Mouse (Mus musculus): ENCODE results near the gene Oxtr. TPM values are rescaled to one million over a fixed set of nuclear protein-coding genes. Genes with fewer than 3 reads are reported as not detected.

The Oxtr gene
- polyA plus RNA-seq, 1 experiment from 2014 or later = 0.47 TPM

- Histone ChIP-seq H3K27me3 (ENCODE audit: control insufficient read depth, insufficient read depth, low read length) (peaks cover 64% of the 10 kb centered on the region), H3K9ac (ENCODE audit: low read length) (no peak overlapping the region), H3K36me3 (ENCODE audit: control insufficient read depth, insufficient read depth, low read length) (no peaks in the 10 kb centered on the region), H3K4me2 (ENCODE audit: low read length) (peak overlapping the region; percentile 81), H3K4me1 (ENCODE audit: control insufficient read depth in 2 of 2, insufficient read depth in 2 of 2, low read length in 2 of 2) (peaks cover 5 to 19% of the 10 kb centered on the region in 2 experiments; a peak in 3 of 4 replicates), H3K4me3 (ENCODE audit: control insufficient read depth in 1 of 2, insufficient read depth in 1 of 2, low read depth in 1 of 2, low read length in 2 of 2) (peak overlapping the region; percentile 17 to 39), H3K27ac (replicated peaks in 1 of 2; ENCODE audit: control insufficient read depth in 1 of 2, insufficient read depth in 1 of 2, low read depth in 2 of 2, low read length in 2 of 2) (no peak overlapping the region), H3K9me3 (ENCODE audit: control insufficient read depth, low read length) (no peaks in the 10 kb centered on the region)
- ATAC-seq (ENCODE audit: insufficient number of reproducible peaks, insufficient read depth, low FRiP score, low read depth) = no peak
- 34% methylated on average over 24 of the region's 24 CpGs for WGBS
These were observed 942 bp downstream of the Oxtr start for GRCm38 (mm10) chr6:112488821-112489180.

DNA sequence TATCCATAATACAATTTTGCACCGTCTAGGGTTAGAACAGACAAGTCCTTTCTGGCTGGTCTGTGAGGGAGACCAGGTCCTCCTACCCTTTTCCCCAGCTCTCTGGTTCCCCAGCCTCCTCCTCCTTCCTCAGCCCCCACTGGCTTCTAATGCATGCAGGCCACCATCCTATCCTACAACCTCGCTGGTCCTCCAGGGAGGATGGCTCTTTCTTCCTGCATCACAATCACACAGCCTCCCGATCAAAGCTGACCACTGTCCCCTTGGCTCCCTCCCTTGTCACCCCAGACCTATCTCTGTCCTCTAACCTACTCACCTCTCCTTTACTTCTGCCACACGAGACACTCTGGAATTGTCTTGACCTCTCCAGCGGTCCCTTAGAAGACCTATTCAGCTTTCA is 1.8 kb downstream of the Oxtr start:
- H3K4me3 ChIP-seq (ENCODE audit: control insufficient read depth in 1 of 2, insufficient read depth in 1 of 2, low read depth in 1 of 2, low read length in 2 of 2) = no peak overlapping the region
- no peak overlapping the region for H3K27ac ChIP-seq (replicated peaks in 1 of 2; ENCODE audit: control insufficient read depth in 1 of 2, insufficient read depth in 1 of 2, low read depth in 2 of 2, low read length in 2 of 2)
- no peaks in the 10 kb centered on the region for H3K9me3 ChIP-seq (ENCODE audit: control insufficient read depth, low read length)
- H3K27me3 ChIP-seq (ENCODE audit: control insufficient read depth, insufficient read depth, low read length) = peaks cover 70% of the 10 kb centered on the region
- H3K4me2 ChIP-seq (ENCODE audit: low read length) = no peak overlapping the region
- ATAC-seq (ENCODE audit: insufficient number of reproducible peaks, insufficient read depth, low FRiP score, low read depth) = no peak
- no peak overlapping the region for H3K9ac ChIP-seq (ENCODE audit: low read length)
- peaks cover 5 to 19% of the 10 kb centered on the region in 2 experiments; a peak in 3 of 4 replicates for H3K4me1 ChIP-seq (ENCODE audit: control insufficient read depth in 2 of 2, insufficient read depth in 2 of 2, low read length in 2 of 2)
- no peaks in the 10 kb centered on the region for H3K36me3 ChIP-seq (ENCODE audit: control insufficient read depth, insufficient read depth, low read length)
- 87% methylated on average over 5 of the region's 5 CpGs for WGBS

DNA sequence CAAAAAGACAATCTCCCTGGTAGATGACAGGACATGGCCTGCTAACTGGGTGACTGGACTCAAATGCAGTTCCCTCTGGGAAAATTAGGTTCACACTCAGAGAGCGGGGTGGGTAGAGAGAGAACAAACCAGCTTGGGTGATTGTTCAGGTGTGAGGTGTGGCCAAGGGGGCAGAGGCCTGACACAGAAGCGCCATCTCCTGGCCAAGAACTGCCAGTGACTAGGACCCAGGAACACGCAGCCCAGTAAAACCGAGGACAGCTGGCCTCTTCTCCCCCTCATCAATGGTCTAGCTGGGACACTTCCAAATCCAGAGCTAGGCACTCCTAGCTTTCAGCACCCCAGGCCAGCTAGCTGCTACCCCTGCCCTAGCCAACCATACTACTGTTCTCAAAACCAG is 5.4 kb downstream of the Oxtr start:
- Histone ChIP-seq H3K4me2 (ENCODE audit: low read length) (no peak overlapping the region), H3K9ac (ENCODE audit: low read length) (no peak overlapping the region), H3K36me3 (ENCODE audit: control insufficient read depth, insufficient read depth, low read length) (no peaks in the 10 kb centered on the region), H3K4me3 (ENCODE audit: control insufficient read depth in 1 of 2, insufficient read depth in 1 of 2, low read depth in 1 of 2, low read length in 2 of 2) (no peak overlapping the region), H3K27ac (replicated peaks in 1 of 2; ENCODE audit: control insufficient read depth in 1 of 2, insufficient read depth in 1 of 2, low read depth in 2 of 2, low read length in 2 of 2) (no peak overlapping the region), H3K9me3 (ENCODE audit: control insufficient read depth, low read length) (no peaks in the 10 kb centered on the region), H3K27me3 (ENCODE audit: control insufficient read depth, insufficient read depth, low read length) (peaks cover 44% of the 10 kb centered on the region), H3K4me1 (ENCODE audit: control insufficient read depth in 2 of 2, insufficient read depth in 2 of 2, low read length in 2 of 2) (peaks cover 3 to 5% of the 10 kb centered on the region in 2 experiments)
- ATAC-seq (ENCODE audit: insufficient number of reproducible peaks, insufficient read depth, low FRiP score, low read depth) = no peak
- 7% methylated on average over 4 of the region's 4 CpGs for WGBS

- H3K4me3 ChIP-seq (ENCODE audit: control insufficient read depth in 1 of 2, insufficient read depth in 1 of 2, low read depth in 1 of 2, low read length in 2 of 2) = no peak overlapping the region
- ATAC-seq (ENCODE audit: insufficient number of reproducible peaks, insufficient read depth, low FRiP score, low read depth) = no peak; the same call in 1 of the 2 replicates
- 41% methylated on average over 13 of the region's 13 CpGs for WGBS
- H3K4me1 ChIP-seq (ENCODE audit: control insufficient read depth in 2 of 2, insufficient read depth in 2 of 2, low read length in 2 of 2) = no peaks in the 10 kb centered on the region; a peak in 1 of 4 replicates
- H3K27me3 ChIP-seq (ENCODE audit: control insufficient read depth, insufficient read depth, low read length) = 0 out of 2 replicates have a peak, but pooled peaks cover 6% of the 10 kb centered on the region
- H3K9me3 ChIP-seq (ENCODE audit: control insufficient read depth, low read length) = no peaks in the 10 kb centered on the region
- peaks cover 9% of the 10 kb centered on the region; the same call in 1 of the 2 replicates for H3K36me3 ChIP-seq (ENCODE audit: control insufficient read depth, insufficient read depth, low read length)
- H3K27ac ChIP-seq (replicated peaks in 1 of 2; ENCODE audit: control insufficient read depth in 1 of 2, insufficient read depth in 1 of 2, low read depth in 2 of 2, low read length in 2 of 2) = no peak overlapping the region
- no peak overlapping the region for H3K9ac ChIP-seq (ENCODE audit: low read length)
- H3K4me2 ChIP-seq (ENCODE audit: low read length) = no peak overlapping the region
These were observed 9.9 kb downstream of the Oxtr start for GRCm38 (mm10) chr6:112479861-112480260.

- Histone ChIP-seq H3K27ac (replicated peaks in 1 of 2; ENCODE audit: control insufficient read depth in 1 of 2, insufficient read depth in 1 of 2, low read depth in 2 of 2, low read length in 2 of 2) (no peak overlapping the region), H3K36me3 (ENCODE audit: control insufficient read depth, insufficient read depth, low read length) (peaks cover 32% of the 10 kb centered on the region), H3K4me1 (ENCODE audit: control insufficient read depth in 2 of 2, insufficient read depth in 2 of 2, low read length in 2 of 2) (no peaks in the 10 kb centered on the region), H3K4me2 (ENCODE audit: low read length) (no peak overlapping the region), H3K4me3 (ENCODE audit: control insufficient read depth in 1 of 2, insufficient read depth in 1 of 2, low read depth in 1 of 2, low read length in 2 of 2) (no peak overlapping the region), H3K9me3 (ENCODE audit: control insufficient read depth, low read length) (no peaks in the 10 kb centered on the region), H3K27me3 (ENCODE audit: control insufficient read depth, insufficient read depth, low read length) (no peaks in the 10 kb centered on the region), H3K9ac (ENCODE audit: low read length) (no peak overlapping the region)
- ATAC-seq (ENCODE audit: insufficient number of reproducible peaks, insufficient read depth, low FRiP score, low read depth) = no peak
- 75% methylated on average over 4 of the region's 4 CpGs for WGBS
These were observed 18.1 kb downstream of the Oxtr start for GRCm38 (mm10) chr6:112471644-112472043.

GRCm38 (mm10) chr6:112466001-112466400 is 23.7 kb downstream of the Oxtr start:
- H3K4me1 ChIP-seq (ENCODE audit: control insufficient read depth in 2 of 2, insufficient read depth in 2 of 2, low read length in 2 of 2) = peaks cover 21 to 39% of the 10 kb centered on the region in 2 experiments
- no peak overlapping the region for H3K4me2 ChIP-seq (ENCODE audit: low read length)
- no peak for ATAC-seq (ENCODE audit: insufficient number of reproducible peaks, insufficient read depth, low FRiP score, low read depth)
- H3K27me3 ChIP-seq (ENCODE audit: control insufficient read depth, insufficient read depth, low read length) = no peaks in the 10 kb centered on the region
- H3K36me3 ChIP-seq (ENCODE audit: control insufficient read depth, insufficient read depth, low read length) = peaks cover 24% of the 10 kb centered on the region
- no peak overlapping the region for H3K4me3 ChIP-seq (ENCODE audit: control insufficient read depth in 1 of 2, insufficient read depth in 1 of 2, low read depth in 1 of 2, low read length in 2 of 2)
- no peak overlapping the region for H3K9ac ChIP-seq (ENCODE audit: low read length)
- no peaks in the 10 kb centered on the region for H3K9me3 ChIP-seq (ENCODE audit: control insufficient read depth, low read length)
- H3K27ac ChIP-seq (replicated peaks in 1 of 2; ENCODE audit: control insufficient read depth in 1 of 2, insufficient read depth in 1 of 2, low read depth in 2 of 2, low read length in 2 of 2) = no peak overlapping the region

- peaks cover 24% of the 10 kb centered on the region for H3K36me3 ChIP-seq (ENCODE audit: control insufficient read depth, insufficient read depth, low read length)
- H3K9ac ChIP-seq (ENCODE audit: low read length) = no peak overlapping the region
- H3K4me2 ChIP-seq (ENCODE audit: low read length) = no peak overlapping the region
- H3K27ac ChIP-seq (replicated peaks in 1 of 2; ENCODE audit: control insufficient read depth in 1 of 2, insufficient read depth in 1 of 2, low read depth in 2 of 2, low read length in 2 of 2) = no peak overlapping the region
- 55% methylated on average over 3 of the region's 3 CpGs for WGBS
- peaks cover 21 to 39% of the 10 kb centered on the region in 2 experiments for H3K4me1 ChIP-seq (ENCODE audit: control insufficient read depth in 2 of 2, insufficient read depth in 2 of 2, low read length in 2 of 2)
- H3K4me3 ChIP-seq (ENCODE audit: control insufficient read depth in 1 of 2, insufficient read depth in 1 of 2, low read depth in 1 of 2, low read length in 2 of 2) = no peak overlapping the region
- H3K27me3 ChIP-seq (ENCODE audit: control insufficient read depth, insufficient read depth, low read length) = no peaks in the 10 kb centered on the region
- ATAC-seq (ENCODE audit: insufficient number of reproducible peaks, insufficient read depth, low FRiP score, low read depth) = no peak
- H3K9me3 ChIP-seq (ENCODE audit: control insufficient read depth, low read length) = no peaks in the 10 kb centered on the region
These were observed 24.3 kb downstream of the Oxtr start for GRCm38 (mm10) chr6:112465441-112465840.

DNA sequence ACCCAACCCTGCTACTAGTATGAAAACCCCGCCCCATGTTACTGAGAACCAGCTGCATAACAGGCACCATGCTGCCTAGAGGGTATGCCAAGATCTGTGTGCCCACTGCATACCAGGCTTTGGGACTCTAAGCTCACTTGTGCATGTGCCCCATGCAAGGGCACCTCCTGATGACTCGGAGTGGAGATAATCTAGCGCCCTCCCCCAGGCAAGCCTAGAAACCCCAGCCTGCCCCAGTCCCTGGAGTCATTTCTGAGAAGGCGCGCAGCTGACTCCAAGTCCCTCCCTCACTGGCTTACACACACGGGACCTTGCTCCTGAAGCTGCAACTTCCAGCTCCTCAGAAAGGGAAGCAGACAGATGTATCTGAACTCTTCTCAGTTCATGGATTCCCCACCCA is 26.4 kb downstream of the Oxtr start:
- 76% methylated on average over 6 of the region's 6 CpGs for WGBS
- H3K4me3 ChIP-seq (ENCODE audit: control insufficient read depth in 1 of 2, insufficient read depth in 1 of 2, low read depth in 1 of 2, low read length in 2 of 2) = no peak overlapping the region
- H3K27me3 ChIP-seq (ENCODE audit: control insufficient read depth, insufficient read depth, low read length) = no peaks in the 10 kb centered on the region
- no peaks in the 10 kb centered on the region for H3K9me3 ChIP-seq (ENCODE audit: control insufficient read depth, low read length)
- no peak for ATAC-seq (ENCODE audit: insufficient number of reproducible peaks, insufficient read depth, low FRiP score, low read depth)
- peaks cover 24% of the 10 kb centered on the region for H3K36me3 ChIP-seq (ENCODE audit: control insufficient read depth, insufficient read depth, low read length)
- peaks cover 28 to 49% of the 10 kb centered on the region in 2 experiments for H3K4me1 ChIP-seq (ENCODE audit: control insufficient read depth in 2 of 2, insufficient read depth in 2 of 2, low read length in 2 of 2)
- H3K27ac ChIP-seq (replicated peaks in 1 of 2; ENCODE audit: control insufficient read depth in 1 of 2, insufficient read depth in 1 of 2, low read depth in 2 of 2, low read length in 2 of 2) = no peak overlapping the region
- peak overlapping the region; percentile 77; the same call in 1 of the 2 replicates for H3K4me2 ChIP-seq (ENCODE audit: low read length)
- H3K9ac ChIP-seq (ENCODE audit: low read length) = peak overlapping the region; percentile 35; the same call in 1 of the 2 replicates

Data from heart, embryonic 14.5 days (tissue).